Mouse (Mus musculus) thymus, postnatal 14 days (tissue): ENCODE measurements at regions not wholly inside any gene's neighbourhood (a gene's known extent, or its start where the extent isn't known, plus 50 kb on each side); places are given as distances from the start of the nearest gene placed in this dataset.

Experiments used
- DNase-seq: peaks from one replicate; pipeline ENCODE4 v3.0.0; 2021

- no peak for DNase-seq
Observed at GRCm38 (mm10) chr4:98190318-98190717, 192.8 kb downstream of the Tm2d1 start.

GRCm38 (mm10) chr4:98189894-98190293 lies 193.2 kb downstream of the Tm2d1 start:
- DNase-seq: no peak

DNA sequence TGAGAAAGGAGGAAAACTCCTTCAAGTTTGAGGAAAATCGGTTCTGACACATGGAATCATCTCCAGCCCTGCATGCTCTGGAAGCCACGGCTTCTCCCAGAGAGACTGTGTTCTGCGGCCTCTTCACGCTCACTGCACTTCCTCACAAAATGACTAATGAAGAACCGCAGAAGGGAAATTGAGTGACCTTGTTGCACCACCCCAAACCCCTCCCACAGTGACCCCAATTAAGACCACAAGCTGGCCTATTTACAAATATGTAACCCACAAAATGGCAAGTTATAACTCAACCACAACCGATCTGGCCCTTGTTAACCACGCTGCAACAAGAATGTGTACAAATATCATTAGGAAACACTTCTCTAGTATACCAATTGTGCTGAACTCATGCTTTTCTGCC lies 194.2 kb downstream of the Tm2d1 start:
- no peak for DNase-seq

GRCm38 (mm10) chr4:98187038-98187437 lies 196.1 kb downstream of the Tm2d1 start:
- DNase-seq: no peak

GRCm38 (mm10) chr4:98182053-98182355 lies 201.1 kb downstream of the Tm2d1 start:
- DNase-seq: no peak

DNA sequence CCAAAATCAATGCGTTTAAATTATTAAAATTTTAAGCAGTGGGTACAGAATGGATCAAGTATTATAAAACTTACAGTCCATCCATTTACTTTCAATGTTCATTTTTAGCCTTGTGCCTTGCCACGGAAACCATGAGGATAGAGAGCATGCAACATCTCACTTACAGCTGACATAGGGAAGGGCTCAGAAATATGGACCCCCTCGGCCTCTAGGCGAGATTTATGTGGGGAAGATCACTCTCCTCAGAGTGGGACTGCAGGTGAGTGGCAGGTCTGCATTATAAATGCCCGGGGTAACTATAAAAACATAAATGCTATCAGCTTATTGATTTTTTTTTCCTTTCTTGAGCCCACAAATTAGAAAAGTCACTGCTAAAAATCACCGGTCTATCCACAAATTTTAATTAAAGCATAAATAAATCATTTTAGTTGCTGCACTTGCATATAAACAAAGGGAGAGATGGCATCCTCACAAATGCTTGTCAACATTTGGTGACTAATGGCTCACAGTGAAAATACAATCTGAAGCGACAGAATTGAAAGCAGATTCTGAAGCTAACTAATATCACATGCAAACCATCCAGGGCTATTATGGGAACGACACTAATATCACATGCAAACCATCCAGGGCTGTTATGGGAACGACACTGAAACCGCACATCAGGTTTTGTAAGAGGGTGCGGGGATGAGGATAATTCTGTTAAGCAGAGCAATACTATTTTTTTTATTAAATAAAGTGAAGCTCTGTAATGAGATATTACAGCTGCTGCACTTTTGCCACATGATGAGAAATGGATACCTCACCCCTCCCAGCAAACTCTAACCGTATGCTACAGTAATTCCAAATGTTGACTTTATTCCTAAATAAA lies 201.7 kb downstream of the Tm2d1 start:
- no peak for DNase-seq

DNA sequence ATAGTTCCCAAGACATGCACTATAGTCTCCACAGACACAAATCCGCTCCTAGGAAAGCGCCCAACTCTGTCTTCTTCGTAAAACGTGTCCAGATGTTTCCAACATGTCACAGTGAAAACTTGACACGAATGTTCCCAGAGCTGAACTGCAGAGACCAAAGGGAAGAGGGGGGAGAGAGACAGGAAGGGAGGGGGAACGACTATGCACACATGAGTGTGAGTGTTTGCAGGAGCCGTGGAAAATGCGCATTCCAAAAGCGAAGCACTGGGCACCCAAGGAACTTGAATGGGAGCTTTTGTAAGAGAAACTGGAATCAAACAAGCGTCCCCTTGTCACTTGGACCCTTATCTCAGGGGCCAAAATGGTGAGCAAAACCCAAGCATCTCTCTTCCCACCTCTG lies 202.8 kb downstream of the Tm2d1 start:
- no peak for DNase-seq
